In genomic region chr16:76530886-76531285, GRCm38 (mm10) we compare ENCODE assay signal across 25 mouse cellular contexts.
DNase-seq lines count a peak whose midpoint lies in the region; ATAC-seq and TF ChIP-seq lines count a peak whose summit lies in the region.
"Had no signal": no experiment of that assay in that cellular context is flagged by ENCODE, and none has a peak within 500 bp of the region (broad histone marks: within the 10 kb centered on the region; RNA-seq: fewer than 3 reads in every experiment).

No protein-coding gene starts in this region.

- H3K4me1 ChIP-seq in liver, adult 2 months (ENCODE audit: control insufficient read depth, insufficient read depth, low read length): peaks cover 7% of the 10 kb centered on the region; the same call in 1 of the 2 replicates
- peaks cover 14% of the 10 kb centered on the region for H3K4me1 ChIP-seq in liver, postnatal 0 days (ENCODE audit: insufficient read depth)
- 0 out of 2 replicates have a peak, but pooled peaks cover 5% of the 10 kb centered on the region for H3K4me1 ChIP-seq in midbrain, embryonic 10.5 days
- H3K4me1 ChIP-seq in midbrain, embryonic 15.5 days: no peaks in the 10 kb centered on the region
- H3K4me1 ChIP-seq: neural tube, embryonic 13.5 days had no signal

- no peak for TF ChIP-seq CTCF in liver, adult 2 months (IDR thresholded peaks at IDR 0.05; ENCODE audit: low read depth, low read length)
- TF ChIP-seq CTCF in liver, postnatal 0 days (IDR thresholded peaks at IDR 0.05; ENCODE audit: low read depth): no peak

- H3K4me3 ChIP-seq in liver, adult 2 months (ENCODE audit: insufficient read depth, low read depth, low read length): no peak overlapping the region
- no peak overlapping the region for H3K4me3 ChIP-seq in liver, postnatal 0 days (ENCODE audit: low read depth, low read length)
- H3K4me3 ChIP-seq in midbrain, embryonic 10.5 days: no peak overlapping the region
- H3K4me3 ChIP-seq in midbrain, embryonic 15.5 days: no peak overlapping the region
- H3K4me3 ChIP-seq: embryonic facial prominence, embryonic 12.5 days; heart, adult 2 months; heart, embryonic 12.5 days; liver, embryonic 15.5 days; neural tube, embryonic 13.5 days had no signal

- no peaks in the 10 kb centered on the region for H3K36me3 ChIP-seq in liver, adult 2 months (ENCODE audit: control insufficient read depth, insufficient read depth, low read length)
- no peaks in the 10 kb centered on the region for H3K36me3 ChIP-seq in liver, postnatal 0 days (replicated peaks; ENCODE audit: insufficient read depth, low read length)
- no peaks in the 10 kb centered on the region for H3K36me3 ChIP-seq in midbrain, embryonic 10.5 days
- no peaks in the 10 kb centered on the region for H3K36me3 ChIP-seq in midbrain, embryonic 15.5 days (replicated peaks)
- H3K36me3 ChIP-seq: embryonic facial prominence, embryonic 12.5 days; heart, embryonic 12.5 days; liver, embryonic 15.5 days; neural tube, embryonic 13.5 days had no signal

- no peak overlapping the region for H3K9ac ChIP-seq in liver, adult 2 months (ENCODE audit: low read depth, low read length)
- H3K9ac ChIP-seq in liver, postnatal 0 days (replicated peaks): no peak overlapping the region
- H3K9ac ChIP-seq in midbrain, embryonic 15.5 days: no peak overlapping the region
- H3K9ac ChIP-seq: embryonic facial prominence, embryonic 12.5 days; heart, embryonic 12.5 days; hindbrain, embryonic 14.5 days; liver, embryonic 15.5 days; neural tube, embryonic 13.5 days had no signal

- H3K4me2 ChIP-seq in liver, postnatal 0 days (ENCODE audit: low read depth, low read length): no peak overlapping the region
- no peak overlapping the region for H3K4me2 ChIP-seq in midbrain, embryonic 15.5 days
- H3K4me2 ChIP-seq: embryonic facial prominence, embryonic 12.5 days; heart, embryonic 12.5 days; hindbrain, embryonic 14.5 days; liver, embryonic 15.5 days; midbrain, embryonic 11.5 days; neural tube, embryonic 13.5 days had no signal

- TF ChIP-seq POLR2A in liver, adult 2 months (IDR thresholded peaks at IDR 0.05; ENCODE audit: extremely low read depth, insufficient read depth, low read length): no peak

- no peak for ATAC-seq in liver, postnatal 0 days
- no peak for ATAC-seq in midbrain, embryonic 15.5 days (replicated peaks)
- ATAC-seq: forebrain, embryonic 14.5 days; intestine, postnatal 0 days; Patski had no signal

- no peaks in the 10 kb centered on the region for H3K27me3 ChIP-seq in liver, adult 2 months (ENCODE audit: control insufficient read depth, insufficient read depth, low read length)
- no peaks in the 10 kb centered on the region for H3K27me3 ChIP-seq in liver, postnatal 0 days (ENCODE audit: insufficient read depth, low read length)
- H3K27me3 ChIP-seq in midbrain, embryonic 10.5 days (ENCODE audit: low read depth, poor library complexity, severe bottlenecking): no peaks in the 10 kb centered on the region
- no peaks in the 10 kb centered on the region for H3K27me3 ChIP-seq in midbrain, embryonic 15.5 days (replicated peaks)
- H3K27me3 ChIP-seq: embryonic facial prominence, embryonic 12.5 days; heart, embryonic 12.5 days; liver, embryonic 15.5 days; neural tube, embryonic 13.5 days; Patski had no signal

- TF ChIP-seq EP300 in liver, postnatal 0 days (IDR thresholded peaks at IDR 0.05; ENCODE audit: low read depth): no peak

- no peaks in the 10 kb centered on the region for H3K79me2 ChIP-seq in liver, adult 2 months (ENCODE audit: control insufficient read depth, insufficient read depth, low read length)

- whole genome bisulfite sequencing in liver, adult 2 months: 67% methylated on average over 3 of the region's 3 CpGs
- WGBS in liver, postnatal 0 days (ENCODE audit: insufficient replicate concordance): 77% methylated on average over 3 of the region's 3 CpGs
- WGBS in midbrain, embryonic 10.5 days: 91% methylated on average over 3 of the region's 3 CpGs
- WGBS in midbrain, embryonic 15.5 days: 94% methylated on average over 3 of the region's 3 CpGs

- H3K9me3 ChIP-seq in liver, postnatal 0 days (ENCODE audit: low read length): no peaks in the 10 kb centered on the region
- H3K9me3 ChIP-seq in midbrain, embryonic 10.5 days (replicated peaks): no peaks in the 10 kb centered on the region
- H3K9me3 ChIP-seq in midbrain, embryonic 15.5 days: no peaks in the 10 kb centered on the region
- H3K9me3 ChIP-seq: embryonic facial prominence, embryonic 12.5 days; heart, embryonic 12.5 days; liver, embryonic 15.5 days; neural tube, embryonic 13.5 days had no signal

- H3K27ac ChIP-seq in liver, adult 2 months (replicated peaks; ENCODE audit: insufficient read depth, low read depth, low read length): no peak overlapping the region
- no peak overlapping the region for H3K27ac ChIP-seq in liver, postnatal 0 days (ENCODE audit: low read depth)
- H3K27ac ChIP-seq in midbrain, embryonic 10.5 days (replicated peaks): no peak overlapping the region
- no peak overlapping the region for H3K27ac ChIP-seq in midbrain, embryonic 15.5 days
- H3K27ac ChIP-seq: embryonic facial prominence, embryonic 12.5 days; heart, adult 2 months; hindbrain, embryonic 14.5 days; kidney, postnatal 0 days; liver, embryonic 15.5 days; macrophage; neural tube, embryonic 13.5 days had no signal

- DNase-seq in adrenal gland, postnatal 14 days: peak; percentile 24
- DNase-seq in adrenal gland, postnatal 4 days (ENCODE audit: low spot score in 2 of 2): no peak
- DNase-seq in liver, adult 2 months (ENCODE audit: extremely low read depth, low read depth, low spot score): peak; percentile 79
- no peak for DNase-seq in liver, postnatal 0 days
- DNase-seq in midbrain, embryonic 10.5 days (ENCODE audit: low spot score): peak; percentile 7
- DNase-seq in frontal cortex, postnatal 36 days (ENCODE audit: low spot score in 2 of 2): no peak
- DNase-seq: cerebellum, adult 8-10 months; cerebellum, postnatal 36 days; gastrocnemius, postnatal 25 days; heart, adult 2 months; layer of hippocampus, adult 9-11 months; liver; thymus, postnatal 4 days had no signal

Comparison
In these comparisons a context has a peak if more than half of its experiments do, and no peak if none do; other contexts are left out.
1. DNase-seq: peak in adrenal gland, postnatal 14 days (single experiment), liver, adult 2 months (single experiment) and midbrain, embryonic 10.5 days (single experiment); none in adrenal gland, postnatal 4 days (0 of 2), liver, postnatal 0 days (single experiment) and frontal cortex, postnatal 36 days (0 of 2).